Mouse (Mus musculus) adrenal gland, postnatal 36 days (tissue): ENCODE results near the gene Tpcn1. TPM values are rescaled to one million over a fixed set of nuclear protein-coding genes. Genes with fewer than 3 reads are reported as not detected.

Experiments used
- DNase-seq, 2 experiments: peaks; one replicate each; pipeline ENCODE4 v3.0.0; 2021; ENCODE audit warnings: mixed read lengths in 1 of 2
- total RNA-seq, 2 experiments: library from RNA; stranded (reverse); gene quantifications; 2 replicates each; pipeline ENCODE4 v1.2.3; 2021

Gene Tpcn1
- total RNA-seq, 2 experiments from 2014 or later, result 34.1 to 36.9 TPM

DNA sequence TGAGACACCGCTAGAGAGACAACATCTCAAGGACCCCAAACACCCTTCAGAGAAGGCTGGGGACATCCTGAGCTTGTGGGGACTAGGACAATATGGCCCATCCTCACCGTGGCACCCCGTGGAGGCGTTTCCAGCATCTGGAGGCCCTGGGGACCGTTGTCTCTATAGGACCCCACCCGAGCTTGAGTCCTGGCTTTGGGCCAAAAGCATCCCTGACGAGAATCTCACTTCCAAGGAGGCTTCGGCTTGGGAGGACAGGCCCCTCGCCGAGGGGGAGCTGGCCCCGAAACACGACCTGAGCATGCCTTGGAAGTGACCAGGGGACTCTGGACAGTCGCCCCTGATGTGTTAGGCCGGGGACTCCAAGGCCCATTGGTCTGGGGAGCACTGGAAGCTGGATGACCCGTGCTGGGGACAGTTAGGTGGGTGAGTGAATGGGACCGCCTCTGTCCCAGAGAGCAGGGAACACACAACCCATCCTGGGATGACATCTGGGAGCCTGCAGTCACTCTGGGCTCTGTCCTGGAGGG, 20.8 kb upstream of the Tpcn1 start:
- no peak for DNase-seq

DNA sequence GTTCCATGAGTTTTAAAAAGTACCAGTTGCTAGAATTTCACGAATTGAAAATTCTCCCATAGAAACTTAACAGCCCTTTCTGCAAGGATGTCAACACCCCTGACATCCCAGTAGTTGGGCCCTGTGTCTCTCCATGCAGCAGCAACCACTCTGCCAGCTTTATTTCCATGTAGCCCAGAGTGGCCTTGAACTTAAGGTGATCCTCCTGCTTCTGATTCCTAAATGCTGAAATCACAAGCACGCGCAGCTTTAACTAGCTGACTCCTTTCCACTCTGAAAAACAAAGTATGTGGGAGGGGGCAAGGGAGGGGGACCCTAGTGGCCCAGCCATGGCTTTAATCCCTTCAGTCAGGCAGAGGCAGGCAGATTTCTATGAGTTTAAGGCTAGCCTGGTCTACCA, 18.9 kb upstream of the Tpcn1 start:
- no peak for DNase-seq

DNA sequence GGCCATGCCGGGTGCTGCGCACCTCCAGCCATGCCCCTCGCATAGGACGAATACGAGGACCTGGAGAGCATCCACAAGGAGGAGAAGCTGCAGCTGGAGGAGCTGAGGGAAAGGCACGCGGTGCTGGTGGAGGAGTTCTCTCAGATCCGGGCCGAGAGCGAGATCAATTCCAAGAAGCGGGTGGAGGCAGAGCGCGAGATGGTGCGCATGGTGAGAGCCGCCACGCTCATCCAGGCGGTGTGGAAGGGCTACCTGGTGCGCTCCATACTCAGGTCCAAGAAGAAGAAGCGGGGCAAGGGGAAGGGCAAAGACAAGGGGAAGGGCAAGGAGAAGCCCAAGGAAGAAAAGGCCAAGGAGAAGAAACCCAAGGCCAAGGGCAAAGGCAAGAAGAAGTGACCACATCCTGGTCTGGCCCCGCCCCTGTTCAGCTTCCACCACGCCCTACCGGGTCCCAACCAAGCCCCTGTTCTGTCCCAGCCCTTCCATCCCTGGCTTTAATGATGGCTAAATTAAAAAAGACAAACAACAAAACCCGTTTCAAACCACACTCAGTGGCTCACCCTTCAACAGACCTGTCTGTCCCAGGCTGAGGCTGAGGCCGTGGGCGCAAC, 18.2 kb upstream of the Tpcn1 start:
- DNase-seq, result no peak

DNA sequence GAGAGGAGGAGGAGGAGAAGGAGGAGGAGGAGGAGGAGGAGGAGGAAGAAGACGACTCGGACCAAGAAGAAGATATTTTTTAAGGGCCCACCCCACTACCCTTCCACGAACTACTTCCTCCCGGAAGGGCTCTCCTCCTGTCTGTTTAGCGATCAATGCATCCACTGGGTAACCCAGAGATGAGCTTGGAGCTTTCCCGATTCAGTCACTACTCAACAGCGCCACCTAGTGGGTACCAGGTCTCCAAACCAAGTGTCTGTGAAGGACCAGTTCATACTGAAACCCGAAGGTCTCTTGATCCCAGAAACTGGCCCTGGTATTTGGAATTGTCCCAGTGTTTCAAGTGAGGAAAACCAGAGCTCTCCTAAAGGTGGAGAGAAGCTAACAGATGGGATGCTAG, 17.2 kb upstream of the Tpcn1 start:
- DNase-seq, result peak; percentile 90 to 92

DNA sequence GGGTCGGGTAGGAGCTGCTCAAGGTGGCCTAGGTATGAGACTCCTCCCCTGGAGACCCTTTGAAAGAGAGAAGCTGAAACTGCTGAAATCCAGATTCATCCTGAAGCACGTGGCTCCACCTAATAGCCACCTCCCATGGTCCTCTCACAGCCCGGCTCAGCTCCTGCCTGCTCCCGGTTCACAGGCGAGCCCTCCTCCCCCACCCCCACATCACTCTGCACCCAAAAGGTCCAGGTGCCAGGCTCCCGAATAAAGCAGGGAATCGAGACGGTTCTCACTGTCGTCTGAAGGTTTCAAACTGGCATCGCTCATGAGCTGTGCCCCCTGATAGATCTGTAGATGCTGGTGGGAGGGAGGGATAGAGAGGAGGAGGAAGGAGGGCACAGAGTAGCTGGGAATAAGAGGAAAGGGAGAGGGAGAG, 16.8 kb upstream of the Tpcn1 start:
- DNase-seq, result no peak

DNA sequence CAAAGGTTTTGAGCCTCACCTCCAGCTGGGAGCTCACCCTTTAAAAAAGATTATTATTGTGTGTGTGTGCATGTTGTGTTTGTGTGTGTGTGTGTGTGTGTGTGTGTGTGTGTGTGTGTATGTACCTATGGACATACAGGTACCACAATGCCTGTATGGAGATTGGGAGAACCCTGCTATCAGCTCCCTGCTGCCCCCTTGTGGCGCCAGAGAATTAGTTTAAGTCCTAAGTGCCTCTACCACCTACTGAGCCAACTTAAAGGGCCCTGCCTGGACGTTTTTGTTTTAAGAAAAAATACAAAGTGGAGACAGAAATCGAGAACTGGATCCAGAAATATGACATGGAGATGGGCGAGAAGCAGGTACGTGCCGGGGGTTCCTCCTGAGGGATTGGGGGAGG, 16.4 kb upstream of the Tpcn1 start:
- peak; percentile 87 to 90 for DNase-seq

DNA sequence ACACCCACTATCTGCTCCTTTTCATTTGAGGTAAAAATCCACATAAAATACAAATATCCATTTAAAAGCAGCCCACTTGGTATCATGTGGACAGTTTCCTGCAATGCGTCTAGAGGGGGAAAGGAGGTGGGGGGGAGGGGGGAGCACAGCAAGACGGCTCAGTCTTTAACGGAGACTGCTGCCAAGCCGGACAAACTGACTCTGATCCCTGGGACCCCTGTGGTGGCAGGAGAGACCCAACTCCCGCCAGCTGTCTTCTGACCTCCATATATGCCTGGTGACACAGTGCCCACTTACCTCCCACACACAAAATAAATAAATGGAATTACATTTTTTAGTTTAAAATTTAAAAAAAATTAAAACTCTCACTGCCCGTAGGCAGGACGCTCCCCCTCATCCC, 15.0 kb upstream of the Tpcn1 start:
- no peak for DNase-seq

DNA sequence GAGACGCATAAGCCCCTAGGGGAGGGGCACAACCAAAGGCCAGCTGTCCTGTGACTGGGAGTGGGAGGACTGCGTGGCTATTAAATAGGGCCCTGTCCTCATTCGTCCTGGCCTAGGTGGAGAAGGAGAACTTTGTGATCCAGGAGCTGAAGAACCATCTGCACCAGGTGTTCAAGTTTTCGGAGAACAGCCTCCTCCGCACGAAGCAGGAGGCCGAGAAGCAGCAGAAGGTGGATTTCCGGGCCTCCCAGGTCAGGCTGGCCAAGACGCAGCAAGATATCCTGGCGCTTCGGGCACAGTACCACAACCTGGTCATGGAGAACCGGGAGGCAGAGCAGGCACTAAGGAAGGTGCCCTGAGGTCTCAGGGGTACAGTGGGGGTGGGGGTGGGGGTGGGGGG, 13.7 kb upstream of the Tpcn1 start:
- no peak for DNase-seq

DNA sequence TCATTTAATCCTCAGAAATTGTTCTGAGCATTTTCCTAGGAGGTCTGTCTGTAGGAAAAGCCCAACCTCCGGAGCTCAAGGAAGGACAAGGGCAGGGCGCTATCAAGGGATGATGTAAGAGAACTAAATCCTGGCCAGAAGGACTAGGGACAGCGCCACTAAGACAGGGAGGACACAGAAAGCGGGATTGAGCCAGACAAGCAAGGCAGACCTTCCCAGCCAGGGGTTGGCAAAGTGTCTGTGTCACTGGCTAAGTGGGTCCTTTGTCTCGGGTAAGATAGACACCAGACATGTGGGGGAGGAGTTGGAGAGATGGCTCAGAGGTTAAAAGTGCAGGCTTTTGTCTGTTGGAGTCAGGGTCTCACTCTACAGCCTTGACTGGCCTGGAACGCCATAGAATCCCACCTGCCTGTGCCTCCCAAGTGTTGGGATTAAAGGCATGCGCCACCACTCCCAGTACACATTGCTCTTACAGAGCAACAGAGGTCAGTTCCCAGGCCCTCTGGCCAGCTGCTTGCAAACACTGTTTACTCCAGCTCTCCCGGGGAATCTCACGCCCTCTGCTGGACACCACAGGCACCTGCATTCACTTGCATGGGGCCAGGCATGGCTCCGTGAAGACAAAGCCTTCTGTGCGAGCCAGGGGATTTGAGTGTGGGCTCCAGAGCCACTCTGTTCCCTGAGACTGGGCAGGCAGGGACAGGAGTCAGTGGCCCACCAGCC, 12.6 kb upstream of the Tpcn1 start:
- peak in 1 of 2 experiments; percentile 59 for DNase-seq

DNA sequence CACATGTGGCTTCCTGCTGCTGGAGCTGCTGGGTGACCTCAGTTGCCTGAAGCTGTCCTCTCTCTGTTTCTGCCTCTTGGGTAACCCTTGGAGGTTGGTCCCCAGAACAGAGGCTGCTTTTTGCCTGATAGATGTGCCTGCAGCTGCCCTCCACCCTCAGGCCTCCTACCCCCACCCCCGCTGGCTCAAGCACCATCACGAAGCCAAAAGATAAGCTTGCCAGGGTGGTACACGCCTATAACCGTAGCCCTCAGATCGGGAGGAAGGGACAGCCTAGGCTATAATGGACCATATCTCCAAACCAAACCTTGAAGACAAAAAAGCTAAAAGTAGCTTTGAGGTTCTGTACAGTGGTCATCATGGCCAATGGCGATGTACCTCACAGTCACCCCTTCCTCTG, 11.2 kb upstream of the Tpcn1 start:
- DNase-seq, result no peak

DNA sequence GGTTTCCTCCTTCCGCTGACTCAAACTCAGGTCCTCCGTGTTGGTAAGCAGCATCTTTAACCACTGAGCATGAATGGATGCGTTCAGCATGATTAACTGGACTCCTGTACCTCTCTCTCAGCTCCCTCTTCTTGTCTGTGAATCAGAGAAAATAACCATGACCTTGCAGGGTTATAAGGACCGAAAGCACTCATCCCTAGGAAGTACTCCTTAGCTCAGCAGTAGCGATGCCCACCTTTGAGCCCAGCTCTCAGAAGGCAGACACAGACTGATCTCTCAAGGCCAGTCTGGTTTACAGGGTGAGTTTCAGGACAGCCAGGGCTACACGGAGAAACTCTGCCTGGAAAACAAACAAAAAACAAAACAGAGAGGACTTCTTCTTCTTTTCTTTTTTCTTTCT, 6.0 kb upstream of the Tpcn1 start:
- no peak for DNase-seq

DNA sequence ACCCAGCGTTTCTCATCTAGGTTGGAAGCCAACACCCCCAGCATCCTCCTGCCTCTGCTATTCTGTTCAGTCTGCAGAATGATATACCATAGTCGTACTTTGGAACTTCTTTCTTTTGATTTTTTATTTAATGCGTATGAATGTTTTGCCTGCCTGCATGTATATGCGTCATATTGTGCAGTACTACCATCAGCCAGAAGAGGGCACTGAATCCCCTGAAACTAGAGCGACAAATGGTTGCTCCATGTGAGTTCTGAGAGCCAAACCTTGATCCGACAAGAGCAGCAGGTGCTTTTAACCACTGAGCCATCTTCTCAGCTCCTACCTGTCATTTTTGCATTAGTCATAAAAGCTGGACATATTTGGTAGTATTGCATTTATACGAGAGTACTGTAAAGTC, 3.7 kb upstream of the Tpcn1 start:
- no peak for DNase-seq

DNA sequence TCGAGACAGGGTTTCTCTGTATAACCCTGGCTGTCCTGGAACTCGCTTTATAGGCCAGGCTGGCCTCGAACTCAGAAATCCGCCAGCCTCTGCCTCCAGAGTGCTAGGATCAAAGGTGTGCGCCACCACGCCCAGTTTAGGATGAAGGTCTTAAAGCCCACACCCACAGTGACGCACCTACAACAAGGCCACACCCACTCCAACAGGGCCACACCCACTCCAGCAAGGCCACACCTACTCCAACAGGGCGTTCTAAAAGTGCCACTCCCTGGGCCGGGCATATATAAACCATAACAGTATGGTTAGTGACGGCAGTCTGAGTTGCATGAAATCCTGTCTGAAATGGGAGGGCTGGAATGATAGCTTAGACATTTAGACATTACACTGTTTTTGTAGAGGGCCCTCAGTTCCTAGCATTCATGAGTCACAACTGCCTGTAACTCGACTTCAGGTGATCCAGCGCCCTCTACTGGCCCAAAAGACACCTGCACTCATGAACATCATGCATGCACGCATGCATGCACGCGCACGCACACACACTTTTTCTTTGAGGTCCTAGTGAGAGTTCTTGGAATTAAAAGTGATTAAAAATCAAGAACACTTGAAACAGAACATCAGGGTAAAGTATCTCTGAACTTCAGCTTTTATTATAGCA, 2.0 kb upstream of the Tpcn1 start:
- DNase-seq, result peak in 1 of 2 experiments; percentile 47

DNA sequence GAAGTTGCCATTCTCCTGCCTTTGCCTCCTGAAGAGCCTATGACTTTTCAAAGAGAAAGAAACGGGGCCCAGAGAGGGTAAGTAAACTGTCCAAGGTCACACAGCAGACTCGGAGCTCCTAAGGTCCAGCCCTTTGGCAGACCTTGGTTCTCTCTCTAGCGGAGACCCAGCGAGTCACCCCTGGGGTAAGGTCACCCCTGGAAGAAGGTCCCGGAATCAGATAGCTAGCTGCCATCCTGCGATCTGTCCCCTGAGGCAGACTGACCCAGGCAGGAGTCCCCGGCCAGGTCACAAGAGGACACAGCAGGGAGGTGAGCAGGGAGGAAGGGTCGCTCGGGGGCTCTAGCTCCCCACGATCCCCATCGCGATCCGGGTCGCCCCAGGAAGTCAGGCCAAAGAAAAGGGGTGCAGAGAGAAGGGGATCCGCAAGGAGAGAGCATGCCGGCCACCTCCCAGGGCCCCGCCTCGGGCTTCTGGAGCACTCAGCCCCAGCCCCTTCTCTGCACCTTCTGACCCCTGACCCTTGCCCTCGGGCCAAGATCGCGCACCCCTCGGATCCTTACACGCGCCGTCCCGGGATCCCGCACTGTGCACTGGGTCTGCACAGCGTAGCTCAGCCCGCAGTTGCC, 419 bp downstream of the Tpcn1 start:
- peak in 1 of 2 experiments; percentile 41 for DNase-seq

DNA sequence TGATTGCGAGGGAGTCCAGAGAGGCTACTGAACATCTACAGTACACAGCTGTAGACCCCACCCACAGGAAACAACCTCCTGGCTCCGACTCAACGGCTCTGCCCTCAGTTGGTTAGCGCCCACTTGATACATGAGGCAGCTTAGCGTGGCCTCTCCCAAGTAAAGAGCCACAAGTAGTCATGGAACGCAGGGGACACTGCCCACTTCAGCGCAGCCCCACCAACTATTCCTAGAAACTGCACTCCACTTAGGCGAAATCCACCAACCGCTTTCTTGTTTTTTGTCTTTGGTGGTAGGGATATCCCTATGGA, 902 bp downstream of the Tpcn1 start:
- DNase-seq, result no peak

DNA sequence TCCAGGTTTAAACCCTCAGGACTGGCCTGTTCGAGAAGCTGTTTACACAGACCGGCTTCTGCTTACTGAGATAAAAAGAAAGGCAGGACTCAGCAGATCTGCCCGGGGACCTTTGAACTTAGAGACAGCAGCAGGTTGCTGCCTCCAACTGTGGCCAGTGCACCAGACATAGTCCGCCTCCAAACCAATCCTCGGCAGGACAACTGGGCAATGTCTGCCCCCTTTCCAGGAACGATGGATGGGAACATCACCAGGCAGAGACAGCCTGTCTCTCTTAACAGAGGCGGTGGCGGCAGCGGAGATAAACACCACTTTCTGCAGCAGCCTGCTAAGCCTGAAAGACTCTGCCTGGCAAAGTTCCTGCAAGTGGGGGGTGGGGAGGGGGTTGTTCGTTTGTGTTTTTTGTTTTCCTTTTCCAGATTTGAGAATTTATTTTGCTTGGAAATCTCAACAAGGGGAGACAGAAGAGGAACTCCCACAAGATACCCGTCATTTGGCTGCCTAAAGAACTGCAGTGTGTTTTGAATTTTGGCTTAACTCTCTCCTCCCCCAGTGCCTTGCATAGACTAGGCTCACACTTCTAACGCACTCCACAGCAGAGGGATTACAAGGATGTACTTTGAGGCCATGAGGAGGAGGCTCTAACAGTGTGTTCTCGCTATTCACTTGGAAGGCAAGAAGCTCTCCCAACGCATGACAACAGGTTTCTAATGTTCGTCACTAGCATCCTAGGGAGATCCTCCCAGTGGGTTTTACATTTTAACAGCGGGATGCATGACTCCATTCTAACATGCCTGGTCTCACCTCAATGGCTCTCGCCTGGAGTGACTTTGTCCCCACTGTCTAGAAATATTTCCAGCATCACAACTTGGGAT, 1.5 kb downstream of the Tpcn1 start:
- DNase-seq, result peak in 1 of 2 experiments; percentile 53

DNA sequence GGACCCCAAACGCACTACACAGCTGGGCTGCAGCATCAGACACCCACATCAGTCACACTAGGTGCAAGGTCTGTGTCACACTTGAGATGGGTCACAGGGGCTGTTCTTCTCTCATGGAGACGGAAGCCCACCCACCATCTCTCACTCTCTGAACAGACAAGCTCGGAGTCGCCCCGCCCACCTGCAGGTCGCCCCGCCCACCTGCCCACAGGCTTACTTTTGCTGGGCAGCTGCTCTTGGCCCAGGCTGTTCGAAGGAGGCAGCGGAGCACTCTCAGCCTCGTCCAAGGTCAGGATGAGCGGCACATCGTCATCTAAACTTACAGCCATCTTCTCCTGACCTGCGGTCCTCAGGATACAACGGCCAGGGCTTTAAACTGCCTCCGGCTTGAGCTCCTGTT, 3.5 kb downstream of the Tpcn1 start:
- no peak for DNase-seq

DNA sequence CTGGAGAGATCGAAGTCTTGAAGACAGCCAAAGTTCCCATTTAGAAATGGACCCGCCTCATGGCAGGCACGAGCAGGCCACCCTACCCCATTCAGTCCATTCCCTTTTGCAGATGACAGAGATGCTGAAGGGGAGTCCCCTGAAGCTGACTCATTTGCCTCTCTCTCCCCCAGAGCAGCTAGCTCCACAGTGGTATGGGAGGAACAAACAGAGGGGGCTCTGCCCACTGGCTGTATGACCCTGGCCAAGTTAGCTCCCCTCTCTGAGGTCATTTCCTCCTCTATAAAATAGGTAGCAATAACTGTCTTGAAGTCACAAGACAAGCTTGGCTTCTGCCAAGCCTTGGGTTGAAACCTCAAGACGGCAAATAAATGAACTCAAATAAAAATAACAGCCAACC, 5.0 kb downstream of the Tpcn1 start:
- DNase-seq, result no peak

DNA sequence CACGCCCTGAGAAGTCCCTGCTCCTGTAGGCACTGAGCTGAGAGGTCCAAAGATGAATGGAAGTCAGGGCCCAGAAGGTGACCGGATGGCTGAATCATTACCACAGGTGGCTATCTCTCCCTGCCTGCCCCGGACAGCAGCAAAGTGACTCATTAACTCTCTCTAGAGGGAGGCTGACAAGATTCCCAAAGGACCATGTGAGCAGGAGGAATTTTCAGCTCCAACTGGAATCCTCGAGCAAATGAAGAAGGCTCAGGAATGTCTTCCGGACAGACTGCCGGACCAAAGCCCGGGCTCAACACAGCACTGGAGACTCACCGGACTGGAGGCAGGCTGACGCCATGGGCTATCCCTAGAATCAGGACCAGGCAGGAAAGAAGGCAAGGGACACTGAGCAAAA, 6.5 kb downstream of the Tpcn1 start:
- DNase-seq, result no peak

DNA sequence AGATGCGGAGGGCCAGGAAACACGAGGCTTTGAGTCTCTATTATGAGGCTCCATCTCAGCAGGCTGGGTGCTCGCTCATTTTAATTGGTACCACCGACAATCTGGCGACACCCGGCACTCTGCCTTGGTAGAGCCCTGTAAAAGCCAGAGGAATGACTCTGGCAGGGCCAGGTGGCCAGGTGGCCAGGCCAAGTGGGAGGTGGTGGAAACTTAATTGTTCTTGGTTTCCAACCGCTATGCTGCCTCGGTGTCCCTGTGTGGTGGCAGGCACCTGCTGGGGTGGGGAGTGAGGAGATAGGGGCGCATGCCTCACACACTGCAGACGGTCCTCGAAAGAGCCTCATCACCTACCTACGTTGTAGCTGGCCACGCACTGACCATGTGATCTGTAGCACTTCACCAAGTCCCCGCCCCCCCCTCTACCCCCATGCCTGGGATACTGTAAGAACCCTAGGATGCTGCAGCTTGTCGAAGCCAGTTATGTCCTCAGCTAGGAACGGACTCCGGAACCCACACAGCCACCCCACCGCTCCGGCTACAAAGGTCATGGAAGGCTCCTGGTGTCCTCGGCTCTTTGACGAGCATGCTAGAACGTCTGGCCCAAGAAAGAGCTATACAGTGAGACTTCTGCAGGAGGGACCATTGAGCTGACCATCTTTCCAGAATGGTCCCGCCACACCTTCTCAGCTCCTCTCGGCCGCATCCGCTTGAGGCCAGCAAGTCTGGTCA, 8.4 kb downstream of the Tpcn1 start:
- DNase-seq, result no peak

DNA sequence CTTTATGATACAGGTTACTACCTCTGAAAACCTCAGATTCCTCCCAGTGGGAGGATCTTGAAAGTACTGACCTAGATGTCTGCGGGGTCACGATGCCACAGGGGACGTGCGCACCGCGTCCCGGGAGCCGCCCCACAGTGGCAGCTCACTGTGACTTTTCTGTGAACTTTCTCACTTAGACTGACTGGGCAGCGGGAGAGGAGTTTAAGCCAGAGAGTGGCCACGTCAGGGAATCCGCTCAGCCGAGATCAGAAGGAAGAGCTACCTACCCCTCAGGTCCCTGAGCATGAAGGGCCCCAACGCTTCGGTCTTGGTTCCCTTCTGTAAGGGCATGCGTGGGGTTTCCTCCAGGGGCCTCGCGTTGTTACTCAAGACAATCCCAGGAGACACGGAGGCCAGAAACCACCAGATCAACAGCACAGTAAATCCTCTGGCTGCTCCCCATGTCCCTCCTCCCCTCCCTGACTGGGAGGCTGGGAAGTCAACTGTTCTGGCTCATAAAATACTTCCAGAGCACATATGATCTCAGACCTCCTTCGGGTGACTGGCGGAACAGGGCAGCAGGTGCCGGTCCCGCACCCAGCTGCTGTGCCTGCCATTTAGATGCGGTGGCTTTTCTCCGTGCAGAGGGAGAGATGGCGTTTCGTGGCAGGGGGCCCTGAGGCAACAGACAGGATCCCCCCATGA, 9.1 kb downstream of the Tpcn1 start:
- peak in 1 of 2 experiments; percentile 64 for DNase-seq
